ENCODE assay signal across 8 mouse cellular contexts in genomic region chr1:167001174-167001843, GRCm38 (mm10). TPM values are rescaled to one million over a fixed set of nuclear protein-coding genes. Genes with fewer than 3 reads are reported as not detected.
DNase-seq lines count a peak whose midpoint lies in the region; ATAC-seq and TF ChIP-seq lines count a peak whose summit lies in the region.

Gene Fam78b, plus strand, starts transcription at chr1:167001417.

- H3K4me1 ChIP-seq in bone marrow macrophage, adult 2 months (ENCODE audit: control insufficient read depth, insufficient read depth, low read length): peaks cover 8% of the 10 kb centered on the region; the same call in 1 of the 2 replicates
- peaks cover 17% of the 10 kb centered on the region for H3K4me1 ChIP-seq in forebrain, embryonic 13.5 days
- peaks cover 12% of the 10 kb centered on the region for H3K4me1 ChIP-seq in limb, embryonic 12.5 days (replicated peaks)
- peaks cover 24% of the 10 kb centered on the region; the same call in 1 of the 2 replicates for H3K4me1 ChIP-seq in neural tube, embryonic 12.5 days

- peak; percentile 67 for ATAC-seq in forebrain, embryonic 13.5 days
- ATAC-seq in limb, embryonic 12.5 days (ENCODE audit: insufficient number of reproducible peaks, insufficient read depth, low FRiP score, low TSS enrichment, low read depth): peak; percentile 44
- ATAC-seq in neural tube, embryonic 12.5 days (ENCODE audit: low FRiP score, low read depth): peak; percentile 78

- WGBS in forebrain, embryonic 13.5 days: under 1% methylated on average over 39 of the region's 85 CpGs
- 1% methylated on average over 75 of the region's 85 CpGs for WGBS in limb, embryonic 12.5 days
- under 1% methylated on average over 65 of the region's 85 CpGs for WGBS in neural tube, embryonic 12.5 days

- no peak for DNase-seq in gastrocnemius, adult 2 months
- no peak for DNase-seq in gastrocnemius, adult 8-10 months (ENCODE audit: low spot score in 2 of 2)
- DNase-seq in induced T-regulatory cell, adult 2 months (ENCODE audit: low read depth): peak; percentile 9
- DNase-seq in thymus, postnatal 36 days: peak; percentile 7 to 49

- peak within 1 kb of the TSS; percentile 94 for H3K27ac ChIP-seq in gastrocnemius, adult 2 months
- no peak within 1 kb of the TSS for H3K27ac ChIP-seq in bone marrow macrophage, adult 2 months (ENCODE audit: insufficient read depth, low read depth, low read length)
- H3K27ac ChIP-seq in forebrain, embryonic 13.5 days: peak within 1 kb of the TSS; percentile 92
- H3K27ac ChIP-seq in limb, embryonic 12.5 days: no peak within 1 kb of the TSS
- H3K27ac ChIP-seq in neural tube, embryonic 12.5 days: peak within 1 kb of the TSS; percentile 90

- H3K9me3 ChIP-seq in forebrain, embryonic 13.5 days (replicated peaks): no peaks in the 10 kb centered on the region
- H3K9me3 ChIP-seq in limb, embryonic 12.5 days: no peaks in the 10 kb centered on the region
- no peaks in the 10 kb centered on the region for H3K9me3 ChIP-seq in neural tube, embryonic 12.5 days

- intact Hi-C loops in gastrocnemius, adult 2 months (cut with DNase I): loop anchor here (10.0 kb wide), 1 partner anchor 213 kb away; no protein-coding TSS in a partner anchor

- H3K27me3 ChIP-seq in forebrain, embryonic 13.5 days: peaks cover 9% of the 10 kb centered on the region
- peaks cover 37% of the 10 kb centered on the region for H3K27me3 ChIP-seq in limb, embryonic 12.5 days
- H3K27me3 ChIP-seq in neural tube, embryonic 12.5 days (replicated peaks): peaks cover 15% of the 10 kb centered on the region

- H3K36me3 ChIP-seq in forebrain, embryonic 13.5 days (ENCODE audit: poor library complexity, severe bottlenecking): no peaks in the 10 kb centered on the region
- no peaks in the 10 kb centered on the region for H3K36me3 ChIP-seq in limb, embryonic 12.5 days
- no peaks in the 10 kb centered on the region for H3K36me3 ChIP-seq in neural tube, embryonic 12.5 days

- H3K4me2 ChIP-seq in forebrain, embryonic 13.5 days: peak within 1 kb of the TSS; percentile 89
- H3K4me2 ChIP-seq in limb, embryonic 12.5 days: peak within 1 kb of the TSS; percentile 89
- H3K4me2 ChIP-seq in neural tube, embryonic 12.5 days (replicated peaks): peak within 1 kb of the TSS; percentile 84

- no peak for TF ChIP-seq POLR2A in bone marrow macrophage, adult 2 months (IDR thresholded peaks at IDR 0.05; ENCODE audit: borderline replicate concordance, low read depth, low read length)

- no peak for TF ChIP-seq CTCF in gastrocnemius, adult 2 months (IDR thresholded peaks at IDR 0.05)
- TF ChIP-seq CTCF in bone marrow macrophage, adult 2 months (IDR thresholded peaks at IDR 0.05; ENCODE audit: low read depth, low read length): no peak

- H3K9ac ChIP-seq in forebrain, embryonic 13.5 days: peak within 1 kb of the TSS; percentile 77
- H3K9ac ChIP-seq in limb, embryonic 12.5 days (replicated peaks): peak within 1 kb of the TSS; percentile 80
- H3K9ac ChIP-seq in neural tube, embryonic 12.5 days: peak within 1 kb of the TSS; percentile 90

- H3K4me3 ChIP-seq in gastrocnemius, adult 2 months: peak within 1 kb of the TSS; percentile 94
- H3K4me3 ChIP-seq in bone marrow macrophage, adult 2 months (ENCODE audit: insufficient read depth, low read length): peak within 1 kb of the TSS; percentile 54
- H3K4me3 ChIP-seq in forebrain, embryonic 13.5 days: peak within 1 kb of the TSS; percentile 76
- peak within 1 kb of the TSS; percentile 91 for H3K4me3 ChIP-seq in limb, embryonic 12.5 days (replicated peaks)
- H3K4me3 ChIP-seq in neural tube, embryonic 12.5 days: peak within 1 kb of the TSS; percentile 91

RNA-seq across cellular contexts. Expression of gene Fam78b, which starts in this region (rescaled TPM):
- 1 to 10 TPM; 2.6 to 3.4 TPM for total RNA-seq in gastrocnemius, adult 2 months (2021)
- 1 to 10 TPM; 2.5 to 4.5 (median 2.7) TPM for total RNA-seq in gastrocnemius, adult 8-10 months (2022)
- polyA plus RNA-seq in bone marrow macrophage, adult 2 months (2012; ENCODE audit: insufficient read depth, insufficient read length, missing spikeins): 0.23 TPM in 1 of 2 replicates, not detected in the other
- polyA plus RNA-seq in forebrain, embryonic 13.5 days (2015; fragmentation: Nextera tagmentation; extraction: Ambion mirVana): 3.9 and 4.7 TPM in 2 replicates
- polyA plus RNA-seq in limb, embryonic 12.5 days (2016; fragmentation: Nextera tagmentation; extraction: Ambion mirVana): 0.49 and 0.69 TPM in 2 replicates
- 13.7 and 17.4 TPM in 2 replicates for polyA plus RNA-seq in neural tube, embryonic 12.5 days (2016; fragmentation: Nextera tagmentation; extraction: Ambion mirVana)

Comparison
In these comparisons a context has a peak if more than half of its experiments do, and no peak if none do; other contexts are left out.
1. Peak in ATAC-seq, H3K4me3 ChIP-seq, H3K9ac ChIP-seq and H3K4me2 ChIP-seq in limb, embryonic 12.5 days; RNA of the gene not detected or under 1 TPM.
2. DNase-seq: peak in induced T-regulatory cell, adult 2 months (single experiment) and thymus, postnatal 36 days (2 of 2); none in gastrocnemius, adult 2 months (single experiment) and gastrocnemius, adult 8-10 months (0 of 2).
3. H3K27ac ChIP-seq: peak in gastrocnemius, adult 2 months (single experiment), forebrain, embryonic 13.5 days (single experiment) and neural tube, embryonic 12.5 days (single experiment); none in bone marrow macrophage, adult 2 months (single experiment) and limb, embryonic 12.5 days (single experiment).
4. Peak in every context shown above with its lines, with median percentiles within 50 percentile points of each other: H3K4me3 ChIP-seq, ATAC-seq, H3K4me2 ChIP-seq and H3K9ac ChIP-seq.